Mouse (Mus musculus) small intestine, adult 2 months (tissue): Measurements from ENCODE around the gene Bloc1s6.

Source experiments
- CTCF ChIP-seq: fragments of 200-500 bp; IDR thresholded peaks from 2 replicates; pipeline ENCODE4 v1.5.1; 2012; ENCODE audit warnings: low read depth, mild to moderate bottlenecking, control low read depth, inconsistent platforms, low read length, moderate library complexity, mixed read lengths; ENCODE audit not compliant: insufficient replicate concordance, insufficient read length; ENCODE audit errors: extremely low read depth
- POLR2A ChIP-seq: fragments of 200-500 bp; IDR thresholded peaks from 2 replicates; pipeline ENCODE4 v1.6.1; 2012; ENCODE audit warnings: low read depth, mild to moderate bottlenecking, control low read depth, inconsistent platforms, low read length, moderate library complexity

DNA sequence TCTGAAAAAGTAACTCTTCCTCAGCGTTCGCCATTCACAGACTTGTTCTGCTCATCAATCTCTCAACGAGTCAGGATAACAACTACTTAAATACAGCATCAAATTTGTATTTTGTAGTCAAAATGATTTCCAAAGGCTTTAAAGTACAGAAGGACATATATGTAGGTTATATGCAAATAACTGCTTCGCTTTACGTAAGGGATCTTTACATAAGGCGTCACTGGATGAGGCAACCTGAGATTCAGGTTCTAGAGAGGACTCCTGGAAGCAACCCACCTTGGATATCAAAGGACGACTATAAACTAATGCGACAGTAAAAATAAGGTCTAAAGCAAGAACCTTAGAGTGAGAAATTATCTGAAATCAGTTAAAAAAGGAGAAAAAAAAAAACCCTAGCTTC lies 37.3 kb upstream of the Bloc1s6 start:
- TF ChIP-seq POLR2A (no peak), CTCF (no peak)
